Mouse (Mus musculus): ENCODE measurements around the gene Hoxa10.

The Hoxa10 gene

DNA sequence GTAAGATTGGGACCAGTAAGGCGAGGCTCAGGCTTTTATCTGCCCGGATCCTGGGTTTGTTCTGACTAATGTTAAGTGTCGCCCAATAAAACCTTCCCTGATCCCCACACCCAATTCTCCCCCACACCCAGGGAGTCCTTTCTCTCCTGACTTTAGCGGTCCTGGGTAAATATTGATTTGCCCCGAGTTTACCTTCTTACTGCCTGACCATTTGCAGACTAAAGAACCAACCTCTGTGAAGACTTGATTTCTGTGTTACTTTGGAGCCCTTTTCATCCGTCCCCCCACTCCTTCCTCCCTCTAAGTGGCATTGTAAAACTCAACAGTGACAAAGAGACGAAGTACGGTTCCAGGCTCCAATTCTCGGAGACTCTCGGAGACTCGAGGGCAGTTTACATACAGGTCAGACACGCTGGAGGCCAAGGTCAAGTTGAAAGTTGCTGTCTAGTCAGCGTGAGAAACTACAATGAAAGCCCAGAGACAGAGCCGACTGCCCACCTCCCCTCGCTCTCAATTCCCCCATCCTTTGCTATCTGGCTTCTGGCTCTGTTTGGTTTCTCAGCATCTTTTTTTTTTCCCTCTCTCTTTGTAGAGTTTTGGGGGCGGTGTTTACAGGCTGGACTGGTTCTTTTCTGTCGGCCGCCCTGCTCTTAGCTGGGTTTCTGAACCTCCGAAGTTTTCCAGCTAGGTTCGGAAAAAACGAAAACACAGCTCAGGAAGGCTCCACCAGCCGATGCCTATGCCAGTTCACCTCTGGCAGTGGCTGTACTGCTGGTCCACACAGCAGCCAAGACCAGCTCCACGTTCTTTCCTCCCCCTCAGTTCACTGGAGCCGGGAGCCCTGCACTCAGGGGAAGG lies 22.0 kb upstream of the Hoxa10 start:
- peak in 1 of 2 experiments; percentile 49 for DNase-seq (ENCODE audit: low spot score in 2 of 2)

DNA sequence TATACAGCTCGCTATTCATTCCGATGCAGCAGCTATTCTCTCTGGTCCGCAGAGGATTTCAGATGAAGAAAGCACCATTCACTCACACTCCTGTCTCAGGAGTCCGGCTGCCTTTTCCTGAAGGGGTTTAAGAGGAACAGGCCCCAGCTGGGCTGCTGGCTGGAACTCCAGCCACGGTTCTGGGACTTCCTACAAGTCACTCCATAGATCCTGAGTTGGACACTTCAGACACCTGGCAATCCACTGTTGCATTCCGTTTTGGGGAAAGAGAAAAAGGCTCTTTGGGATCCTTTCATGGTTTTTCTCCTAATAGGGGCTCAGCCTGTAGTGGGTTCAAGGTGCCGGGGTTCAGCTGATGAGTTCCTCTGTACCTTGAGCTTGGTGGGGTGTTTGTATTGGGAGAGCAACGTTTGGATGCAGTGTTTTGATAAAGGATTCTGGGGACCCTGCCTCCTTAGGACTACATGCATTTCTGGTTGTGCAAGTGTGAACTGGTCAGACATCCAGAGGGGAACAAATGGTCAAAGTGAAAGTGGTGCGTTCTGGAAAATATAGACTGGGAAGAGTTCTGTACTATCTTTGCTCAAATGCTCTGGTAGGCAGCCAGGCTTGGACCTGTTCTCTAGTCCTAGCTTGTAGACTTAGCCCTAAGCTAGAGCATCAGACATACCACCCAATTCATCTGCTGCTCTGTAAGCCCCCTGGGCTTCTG lies 21.3 kb upstream of the Hoxa10 start:
- DNase-seq (ENCODE audit: low spot score in 2 of 2): peak in 1 of 2 experiments; percentile 52

- no peak for DNase-seq (ENCODE audit: low spot score in 2 of 2)
Measured at GRCm38 (mm10) chr6:52260654-52261575, 20.3 kb upstream of the Hoxa10 start, which contains the start of gene Hoxa13. Gene Hoxa13, minus strand, starts transcription at chr6:52260880.

GRCm38 (mm10) chr6:52259811-52260261 lies 19.2 kb upstream of the Hoxa10 start:
- no peak for DNase-seq (ENCODE audit: low spot score in 2 of 2)

DNA sequence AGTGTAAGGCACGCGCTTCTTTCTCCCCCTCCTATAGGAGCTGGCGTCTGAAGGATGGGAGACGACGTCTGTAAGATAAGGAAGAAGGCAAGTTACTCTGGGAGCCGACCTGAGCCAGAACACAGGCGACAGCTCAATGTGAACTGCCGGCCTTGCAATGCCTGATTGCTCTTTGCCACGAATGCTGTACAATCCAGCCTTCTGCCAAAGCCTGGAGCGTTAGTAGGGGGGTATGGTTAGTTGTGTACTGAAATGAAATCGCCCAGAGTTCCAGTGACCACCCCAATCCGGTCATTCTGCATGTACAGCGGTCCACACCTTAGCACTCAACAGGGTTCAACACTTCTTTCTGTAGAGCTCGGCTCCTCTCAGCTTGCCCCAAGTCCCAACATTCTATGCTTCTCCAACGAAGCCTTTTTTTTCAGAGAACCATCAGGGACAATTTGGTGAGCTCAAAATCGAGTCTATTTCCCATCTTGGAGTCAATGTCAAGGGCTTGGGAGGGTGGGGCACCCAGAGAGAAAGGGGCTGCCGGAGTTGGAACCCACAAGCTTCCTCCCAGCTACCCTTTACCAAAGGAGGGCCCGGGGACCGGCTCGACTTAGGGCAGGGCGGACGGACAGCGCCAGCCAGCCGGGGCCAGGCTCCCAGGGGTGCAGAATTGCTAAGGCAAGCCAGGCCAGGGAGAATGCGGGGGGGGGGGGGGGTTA lies 18.6 kb upstream of the Hoxa10 start:
- no peak for DNase-seq (ENCODE audit: low spot score in 2 of 2)

DNA sequence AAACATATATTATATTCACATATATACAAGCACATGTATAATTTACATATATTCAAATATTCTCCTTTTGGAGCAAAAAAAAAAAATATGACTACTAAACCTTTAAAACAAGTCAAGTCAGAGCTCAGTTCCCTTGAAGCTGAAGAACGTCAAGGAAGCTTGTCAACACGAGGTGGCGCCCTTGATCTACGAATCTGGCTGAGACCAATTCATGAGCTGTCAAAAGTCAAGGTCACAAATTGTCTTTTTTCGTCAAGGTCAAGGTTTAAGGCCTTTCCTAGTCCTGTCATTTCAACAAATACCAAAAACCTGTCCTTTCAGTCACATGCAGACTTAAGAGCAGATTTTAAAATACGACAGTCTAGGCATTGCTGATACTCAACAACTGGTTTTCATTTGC lies 16.3 kb upstream of the Hoxa10 start:
- peak; percentile 68 to 87 for DNase-seq (ENCODE audit: low spot score in 2 of 2)

- DNase-seq (ENCODE audit: low spot score in 2 of 2): no peak
Measured at GRCm38 (mm10) chr6:52253511-52254500, 13.2 kb upstream of the Hoxa10 start.

- DNase-seq (ENCODE audit: low spot score in 2 of 2): no peak
Measured at GRCm38 (mm10) chr6:52252775-52253376, 12.2 kb upstream of the Hoxa10 start.

GRCm38 (mm10) chr6:52252016-52252774 lies 11.5 kb upstream of the Hoxa10 start:
- no peak for DNase-seq (ENCODE audit: low spot score in 2 of 2)

GRCm38 (mm10) chr6:52251177-52251879 lies 10.7 kb upstream of the Hoxa10 start:
- no peak for DNase-seq (ENCODE audit: low spot score in 2 of 2)

- no peak for DNase-seq (ENCODE audit: low spot score in 2 of 2)
Measured at GRCm38 (mm10) chr6:52249826-52250225, 9.2 kb upstream of the Hoxa10 start.

DNA sequence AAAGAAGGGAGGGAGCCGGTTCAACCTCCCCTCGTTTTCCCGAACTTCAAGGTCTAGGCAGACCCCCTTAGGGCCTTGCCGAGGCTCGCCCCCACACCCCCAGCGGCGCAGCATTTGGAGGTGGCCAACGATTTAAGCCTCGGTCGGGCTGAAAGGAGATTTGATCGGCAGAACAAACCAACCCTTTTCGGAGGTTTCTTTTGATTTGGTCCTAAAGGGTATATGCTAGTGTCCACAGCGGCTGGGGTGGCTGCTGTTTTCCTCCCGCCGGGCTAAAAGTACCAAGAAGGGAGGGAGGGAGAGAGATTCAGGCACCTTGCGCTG lies 8.7 kb upstream of the Hoxa10 start:
- no peak for DNase-seq (ENCODE audit: low spot score in 2 of 2)

- no peak for DNase-seq (ENCODE audit: low spot score in 2 of 2)
Measured at GRCm38 (mm10) chr6:52248638-52249414, 8.2 kb upstream of the Hoxa10 start.

DNA sequence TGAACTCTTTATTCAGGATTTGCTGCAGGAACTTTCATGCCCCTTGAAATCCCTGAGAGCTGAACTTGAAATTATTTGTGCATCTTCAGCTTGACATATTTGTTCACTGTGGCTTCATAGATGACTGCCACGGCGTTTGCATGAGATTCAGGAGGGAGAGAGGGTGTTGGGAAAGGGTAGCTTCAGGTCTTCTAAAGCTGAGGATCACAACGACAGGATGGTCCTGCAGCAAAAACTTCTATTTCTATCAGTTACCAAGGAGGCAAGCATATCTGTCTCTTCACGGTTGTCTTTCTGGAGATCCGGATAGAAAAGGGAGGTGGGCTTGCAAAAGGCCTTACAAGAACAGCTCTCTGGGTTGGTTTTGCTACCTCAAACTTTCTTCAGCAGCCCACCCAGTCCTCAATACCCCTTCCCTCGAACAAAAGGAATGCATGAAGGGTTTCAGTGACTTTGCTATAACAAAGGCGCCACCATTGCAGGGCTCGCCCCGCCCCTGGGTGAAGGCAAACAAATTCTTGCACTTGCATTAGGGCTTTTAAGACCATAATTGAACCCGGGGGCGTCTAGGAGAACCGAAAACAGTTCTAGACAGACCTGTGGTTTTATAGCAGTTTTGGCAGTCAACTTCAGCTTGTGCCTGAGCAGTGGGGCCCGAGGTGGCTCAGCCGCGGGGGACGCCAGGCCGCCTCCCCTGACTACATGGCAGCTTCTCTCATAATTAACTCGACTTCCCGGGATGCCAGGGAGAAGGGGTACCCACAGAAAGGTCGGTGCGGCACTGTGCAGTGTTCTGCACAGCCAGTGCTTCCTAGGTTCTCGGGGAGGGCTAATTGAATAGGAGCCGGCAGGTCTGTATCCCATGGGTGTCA lies 7.3 kb upstream of the Hoxa10 start:
- no peak for DNase-seq (ENCODE audit: low spot score in 2 of 2)

DNA sequence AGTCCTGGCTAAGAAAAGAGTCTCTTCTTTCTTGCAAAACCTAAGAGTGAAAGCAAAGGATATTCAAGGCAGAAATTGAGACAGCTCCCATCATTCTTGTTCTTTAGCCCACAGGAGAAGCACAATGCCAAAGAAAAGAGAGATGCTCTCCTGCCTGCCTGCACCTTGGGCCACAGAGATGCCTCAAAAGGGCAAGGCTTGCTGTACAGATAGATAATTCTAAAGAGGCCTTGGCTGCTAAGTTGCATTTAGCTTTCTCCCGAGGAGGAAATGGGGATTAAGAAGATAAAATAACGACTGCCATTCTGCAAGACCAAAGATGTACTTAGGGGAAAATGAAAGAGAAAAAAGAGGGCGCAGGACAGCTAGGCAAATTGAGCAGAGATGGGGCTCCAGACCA lies 6.3 kb upstream of the Hoxa10 start:
- DNase-seq (ENCODE audit: low spot score in 2 of 2): no peak

DNA sequence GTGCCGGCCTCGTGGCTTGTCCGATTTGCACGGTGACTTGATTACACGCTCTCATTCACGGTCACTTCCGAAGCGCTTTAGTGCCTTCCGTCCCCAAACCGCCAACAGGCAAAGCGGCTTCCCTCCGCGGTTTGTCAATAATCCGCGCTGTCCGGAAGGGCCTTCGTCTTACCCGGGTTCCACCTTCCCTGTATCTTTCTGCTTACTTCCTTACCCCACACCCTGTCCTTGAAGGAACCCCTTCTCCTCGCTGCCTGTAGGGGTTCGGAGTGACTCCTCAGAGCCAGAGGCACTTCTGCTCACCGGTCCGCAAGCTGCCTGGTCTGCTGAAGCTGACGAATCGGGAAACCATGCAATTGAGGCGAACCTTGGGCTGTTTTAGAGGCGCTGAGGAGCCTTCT lies 5.7 kb upstream of the Hoxa10 start:
- DNase-seq (ENCODE audit: low spot score in 2 of 2): no peak

GRCm38 (mm10) chr6:52245757-52246142 lies 5.1 kb upstream of the Hoxa10 start, which contains the start of gene Hoxa11:
Gene Hoxa11, minus strand, starts transcription at chr6:52245810.
- no peak for DNase-seq (ENCODE audit: low spot score in 2 of 2)
